Mouse (Mus musculus) testis, adult 2 months (tissue): ENCODE data around the gene Meox1.

Experiments
- CTCF ChIP-seq: fragments of 200-500 bp; IDR thresholded peaks from 2 replicates; pipeline ENCODE4 v1.5.1; 2012; ENCODE audit warnings: low read depth, mild to moderate bottlenecking, inconsistent platforms, low read length, moderate library complexity; ENCODE audit not compliant: control insufficient read depth, insufficient read depth, insufficient replicate concordance
- POLR2A ChIP-seq: fragments of 200-500 bp; IDR thresholded peaks from 2 replicates; pipeline ENCODE4 v1.6.1; 2012; ENCODE audit warnings: low read depth, mild to moderate bottlenecking, inconsistent platforms, low read length, moderate library complexity; ENCODE audit not compliant: control insufficient read depth

DNA sequence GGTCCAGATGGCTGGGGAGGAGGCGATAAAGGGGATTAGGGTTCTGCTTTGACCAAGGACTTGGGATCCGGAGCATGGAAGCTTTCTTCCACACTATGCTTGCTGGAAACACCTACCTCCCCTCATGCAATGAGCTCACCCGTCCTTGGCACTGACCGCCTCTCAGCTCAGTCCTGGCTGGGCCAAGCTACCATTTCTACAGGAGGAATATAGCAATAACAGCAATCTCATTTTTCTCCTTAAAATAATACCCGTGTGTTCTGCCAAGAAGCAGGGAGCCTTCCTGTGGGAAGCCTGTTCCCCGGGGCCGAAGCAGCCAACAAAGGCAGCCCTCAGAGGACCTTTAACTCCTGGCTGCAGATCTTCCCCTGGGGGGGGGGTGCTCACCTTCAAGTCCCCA lies 43.1 kb downstream of the Meox1 start:
- TF ChIP-seq CTCF, result no peak
- TF ChIP-seq POLR2A, result no peak
